Mouse (Mus musculus): ENCODE measurements at regions not wholly inside any gene's neighbourhood (a gene's known extent, or its start where the extent isn't known, plus 50 kb on each side); places are given as distances from the start of the nearest gene placed in this dataset.
A peak's percentile ranks its signal among the peaks of the same experiment; 100 is the strongest.

DNA sequence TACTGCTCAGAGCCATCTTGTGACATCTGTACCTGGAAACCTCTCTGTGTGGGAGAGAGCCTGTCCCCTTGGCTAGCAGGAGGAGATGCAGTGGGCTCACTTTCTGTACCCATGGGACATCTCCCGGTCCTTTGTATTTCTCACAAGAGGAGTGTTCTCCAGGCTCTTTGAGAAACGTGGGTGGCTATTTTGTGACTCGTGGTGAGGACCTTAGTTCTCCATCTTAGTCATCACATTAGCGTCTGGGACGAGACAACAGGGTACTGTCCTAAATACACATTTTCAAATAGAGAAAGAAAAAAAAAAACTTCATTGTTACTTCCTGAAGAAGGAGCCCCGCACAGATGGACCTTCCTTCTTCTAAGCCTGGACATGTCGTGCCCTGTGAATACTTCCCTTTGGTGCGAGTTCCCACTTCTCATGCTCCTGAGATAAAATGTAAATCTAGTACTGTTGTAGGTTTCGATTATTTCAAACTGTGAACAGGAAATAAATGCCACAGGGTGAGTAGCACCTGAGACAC lies 366.8 kb upstream of the Runx1 start:
- TF ChIP-seq CTCF (conservative IDR thresholded peaks at IDR 0.05; ENCODE audit: insufficient read depth, insufficient read length, low read depth, low read length): no peak
- TF ChIP-seq POLR2A (IDR thresholded peaks at IDR 0.05; ENCODE audit: low read depth, low read length): no peak
- H3K27me3 ChIP-seq (replicated peaks; ENCODE audit: control insufficient read depth, insufficient read depth, low read length): no peaks in the 10 kb centered on the region
- no peak for DNase-seq
- no peaks in the 10 kb centered on the region for H3K36me3 ChIP-seq (ENCODE audit: control insufficient read depth, insufficient read depth, low read length)
- H3K4me1 ChIP-seq (ENCODE audit: control insufficient read depth, insufficient read depth, low read length): no peaks in the 10 kb centered on the region
- no peak overlapping the region for H3K4me3 ChIP-seq (ENCODE audit: insufficient read depth, low read depth, low read length)
- WGBS: 77% methylated on average over 9 of the region's 9 CpGs
- H3K27ac ChIP-seq (ENCODE audit: insufficient read depth, low read depth, low read length): no peak overlapping the region

DNA sequence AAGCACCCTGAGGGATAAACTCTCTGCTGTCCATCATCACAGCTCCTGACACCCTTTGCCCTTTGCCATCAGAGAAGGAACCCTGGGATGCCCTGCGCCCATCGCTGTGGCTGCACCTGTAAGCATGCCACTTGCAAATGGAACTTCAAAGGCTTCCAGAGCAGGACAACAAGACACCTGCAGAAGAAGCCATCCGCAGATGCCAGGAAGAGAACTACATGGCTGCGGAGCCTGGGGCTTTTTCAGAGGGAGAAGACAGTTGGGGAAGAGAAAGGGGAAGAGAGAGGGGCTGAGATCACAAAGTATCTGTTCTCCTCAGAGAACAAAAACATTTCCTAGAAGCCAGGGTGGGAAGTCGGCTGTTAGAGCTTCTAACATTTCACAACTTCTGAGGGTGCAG lies 365.2 kb upstream of the Runx1 start:
- no peak overlapping the region for H3K4me3 ChIP-seq (ENCODE audit: insufficient read depth, low read depth, low read length)
- no peak overlapping the region for H3K27ac ChIP-seq (ENCODE audit: insufficient read depth, low read depth, low read length)
- no peaks in the 10 kb centered on the region for H3K36me3 ChIP-seq (ENCODE audit: control insufficient read depth, insufficient read depth, low read length)
- WGBS: 78% methylated on average over 5 of the region's 5 CpGs
- H3K4me1 ChIP-seq (ENCODE audit: control insufficient read depth, insufficient read depth, low read length): no peaks in the 10 kb centered on the region
- TF ChIP-seq POLR2A (IDR thresholded peaks at IDR 0.05; ENCODE audit: low read depth, low read length) (no peak), CTCF (conservative IDR thresholded peaks at IDR 0.05; ENCODE audit: insufficient read depth, insufficient read length, low read depth, low read length) (no peak)
- H3K27me3 ChIP-seq (replicated peaks; ENCODE audit: control insufficient read depth, insufficient read depth, low read length): no peaks in the 10 kb centered on the region
- DNase-seq: no peak

DNA sequence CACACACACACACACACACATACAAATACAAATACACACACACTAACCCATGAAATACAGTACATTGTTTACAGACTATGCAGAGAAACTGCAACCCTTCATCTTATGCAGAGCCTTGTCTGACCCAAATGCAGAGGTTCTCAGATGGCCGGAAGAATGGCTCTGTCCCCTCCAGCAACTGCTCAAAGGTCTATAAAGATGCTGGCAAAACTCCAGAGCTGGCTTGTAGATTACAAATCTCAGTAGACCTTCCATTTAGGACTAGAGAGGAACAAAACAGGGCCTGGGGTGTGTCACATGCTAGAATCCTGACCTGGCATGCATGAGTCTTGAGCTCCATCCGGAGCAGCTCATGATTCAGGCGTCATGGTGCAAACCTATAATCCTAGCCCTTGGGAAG lies 364.4 kb upstream of the Runx1 start:
- H3K27ac ChIP-seq (ENCODE audit: insufficient read depth, low read depth, low read length): no peak overlapping the region
- TF ChIP-seq CTCF (conservative IDR thresholded peaks at IDR 0.05; ENCODE audit: insufficient read depth, insufficient read length, low read depth, low read length) (no peak), POLR2A (IDR thresholded peaks at IDR 0.05; ENCODE audit: low read depth, low read length) (no peak)
- H3K36me3 ChIP-seq (ENCODE audit: control insufficient read depth, insufficient read depth, low read length): no peaks in the 10 kb centered on the region
- DNase-seq: peak; percentile 3
- H3K27me3 ChIP-seq (replicated peaks; ENCODE audit: control insufficient read depth, insufficient read depth, low read length): no peaks in the 10 kb centered on the region
- 56% methylated on average over 3 of the region's 3 CpGs for WGBS
- H3K4me3 ChIP-seq (ENCODE audit: insufficient read depth, low read depth, low read length): no peak overlapping the region
- H3K4me1 ChIP-seq (ENCODE audit: control insufficient read depth, insufficient read depth, low read length): no peaks in the 10 kb centered on the region

DNA sequence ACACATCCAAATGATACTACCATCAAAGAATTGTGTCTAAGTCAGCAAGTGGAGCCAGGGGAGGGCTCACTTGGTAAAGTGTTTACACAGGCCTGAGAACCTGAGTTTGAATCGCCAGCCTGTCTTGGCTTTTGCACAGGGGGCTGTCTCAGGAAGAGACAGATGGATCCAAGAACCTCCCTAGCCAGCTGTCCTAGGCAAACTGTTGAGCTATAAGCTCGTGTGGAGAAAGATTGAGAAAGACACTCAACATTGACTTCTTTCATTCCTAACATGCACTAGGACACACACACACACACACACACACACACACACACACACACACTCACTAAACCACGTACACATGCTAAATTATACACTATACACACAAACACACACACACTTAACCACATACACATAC lies 363.9 kb upstream of the Runx1 start:
- H3K4me1 ChIP-seq (ENCODE audit: control insufficient read depth, insufficient read depth, low read length): no peaks in the 10 kb centered on the region
- H3K27me3 ChIP-seq (replicated peaks; ENCODE audit: control insufficient read depth, insufficient read depth, low read length): no peaks in the 10 kb centered on the region
- H3K4me3 ChIP-seq (ENCODE audit: insufficient read depth, low read depth, low read length): no peak overlapping the region
- no peak overlapping the region for H3K27ac ChIP-seq (ENCODE audit: insufficient read depth, low read depth, low read length)
- 72% methylated on average over 3 of the region's 3 CpGs for WGBS
- TF ChIP-seq CTCF (conservative IDR thresholded peaks at IDR 0.05; ENCODE audit: insufficient read depth, insufficient read length, low read depth, low read length) (no peak), POLR2A (IDR thresholded peaks at IDR 0.05; ENCODE audit: low read depth, low read length) (no peak)
- no peaks in the 10 kb centered on the region for H3K36me3 ChIP-seq (ENCODE audit: control insufficient read depth, insufficient read depth, low read length)
- DNase-seq: no peak

DNA sequence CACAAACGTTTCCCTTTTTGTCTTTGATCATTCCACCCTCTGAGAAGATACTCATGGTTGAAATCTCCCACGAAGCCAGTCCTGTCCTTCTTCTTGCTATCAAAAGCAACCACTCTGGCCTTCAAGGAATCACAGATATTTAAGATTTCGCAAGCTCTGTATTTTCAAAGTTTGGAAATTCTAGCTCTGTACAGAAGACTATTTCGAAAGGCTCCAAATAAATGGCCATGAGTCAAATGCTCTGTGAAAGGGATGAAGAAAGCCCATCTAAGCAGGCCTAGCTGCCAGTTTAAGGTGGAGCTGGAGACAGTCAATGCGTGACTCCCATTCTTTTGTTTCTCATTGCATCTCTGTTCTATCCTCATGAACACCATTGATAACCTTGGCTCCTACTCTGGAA lies 363.5 kb upstream of the Runx1 start:
- no peaks in the 10 kb centered on the region for H3K27me3 ChIP-seq (replicated peaks; ENCODE audit: control insufficient read depth, insufficient read depth, low read length)
- DNase-seq: no peak
- no peaks in the 10 kb centered on the region for H3K4me1 ChIP-seq (ENCODE audit: control insufficient read depth, insufficient read depth, low read length)
- H3K27ac ChIP-seq (ENCODE audit: insufficient read depth, low read depth, low read length): no peak overlapping the region
- 86% methylated on average over 5 of the region's 5 CpGs for WGBS
- no peaks in the 10 kb centered on the region for H3K36me3 ChIP-seq (ENCODE audit: control insufficient read depth, insufficient read depth, low read length)
- TF ChIP-seq POLR2A (IDR thresholded peaks at IDR 0.05; ENCODE audit: low read depth, low read length) (no peak), CTCF (conservative IDR thresholded peaks at IDR 0.05; ENCODE audit: insufficient read depth, insufficient read length, low read depth, low read length) (no peak)
- no peak overlapping the region for H3K4me3 ChIP-seq (ENCODE audit: insufficient read depth, low read depth, low read length)

DNA sequence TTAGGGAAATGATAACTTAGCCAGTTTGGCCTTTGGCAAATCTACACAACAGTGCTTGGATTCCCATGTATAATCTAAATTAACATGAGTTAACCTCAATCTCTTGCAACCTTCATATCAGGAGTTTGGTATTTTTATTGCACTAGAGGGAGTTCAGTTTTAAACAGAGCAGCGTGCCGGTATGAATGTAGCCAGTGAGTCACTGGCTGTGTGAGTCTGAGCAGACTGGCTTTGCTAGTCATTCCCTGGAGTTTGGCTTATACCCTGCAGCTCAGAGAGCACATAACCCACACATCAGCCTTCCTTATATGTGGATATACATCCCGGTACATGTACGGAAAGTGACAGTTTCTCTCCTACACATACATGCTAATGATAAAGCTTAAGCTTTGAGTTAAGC lies 360.6 kb upstream of the Runx1 start:
- DNase-seq: no peak
- Histone ChIP-seq H3K4me1 (ENCODE audit: control insufficient read depth, insufficient read depth, low read length) (no peaks in the 10 kb centered on the region), H3K27me3 (replicated peaks; ENCODE audit: control insufficient read depth, insufficient read depth, low read length) (no peaks in the 10 kb centered on the region; the same call in 1 of the 2 replicates), H3K4me3 (ENCODE audit: insufficient read depth, low read depth, low read length) (no peak overlapping the region), H3K36me3 (ENCODE audit: control insufficient read depth, insufficient read depth, low read length) (no peaks in the 10 kb centered on the region), H3K27ac (ENCODE audit: insufficient read depth, low read depth, low read length) (no peak overlapping the region)
- WGBS: 83% methylated on average over 4 of the region's 4 CpGs
- TF ChIP-seq CTCF (conservative IDR thresholded peaks at IDR 0.05; ENCODE audit: insufficient read depth, insufficient read length, low read depth, low read length) (no peak), POLR2A (IDR thresholded peaks at IDR 0.05; ENCODE audit: low read depth, low read length) (no peak)

DNA sequence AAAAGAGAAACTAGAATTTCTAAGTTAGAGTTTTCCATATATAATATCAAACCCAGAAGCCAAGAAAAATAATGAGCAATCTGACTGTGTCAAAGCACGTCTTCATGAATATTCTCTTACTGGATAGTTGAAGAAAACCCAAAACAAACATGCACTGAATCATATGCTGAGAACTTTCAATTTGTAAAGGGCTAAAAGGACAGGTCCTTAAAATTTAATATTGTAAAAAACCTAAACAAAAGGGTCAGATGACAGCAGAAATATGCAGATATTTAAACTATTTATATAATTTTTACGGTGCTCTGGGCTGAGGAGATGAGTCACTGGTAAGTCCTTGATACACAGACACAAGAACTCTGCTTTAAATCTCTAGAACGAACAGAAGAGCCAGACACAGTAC lies 356.7 kb upstream of the Runx1 start:
- no peaks in the 10 kb centered on the region; the same call in 1 of the 2 replicates for H3K27me3 ChIP-seq (replicated peaks; ENCODE audit: control insufficient read depth, insufficient read depth, low read length)
- WGBS: 70% methylated on average over 3 of the region's 3 CpGs
- H3K36me3 ChIP-seq (ENCODE audit: control insufficient read depth, insufficient read depth, low read length): no peaks in the 10 kb centered on the region
- no peak for TF ChIP-seq CTCF (conservative IDR thresholded peaks at IDR 0.05; ENCODE audit: insufficient read depth, insufficient read length, low read depth, low read length)
- no peak for TF ChIP-seq POLR2A (IDR thresholded peaks at IDR 0.05; ENCODE audit: low read depth, low read length)
- DNase-seq: no peak
- H3K4me1 ChIP-seq (ENCODE audit: control insufficient read depth, insufficient read depth, low read length): no peaks in the 10 kb centered on the region
- H3K27ac ChIP-seq (ENCODE audit: insufficient read depth, low read depth, low read length): no peak overlapping the region
- no peak overlapping the region for H3K4me3 ChIP-seq (ENCODE audit: insufficient read depth, low read depth, low read length)

Data from kidney, adult 2 months (tissue).